Mouse (Mus musculus): ENCODE data around the gene Rnf182.

DNA sequence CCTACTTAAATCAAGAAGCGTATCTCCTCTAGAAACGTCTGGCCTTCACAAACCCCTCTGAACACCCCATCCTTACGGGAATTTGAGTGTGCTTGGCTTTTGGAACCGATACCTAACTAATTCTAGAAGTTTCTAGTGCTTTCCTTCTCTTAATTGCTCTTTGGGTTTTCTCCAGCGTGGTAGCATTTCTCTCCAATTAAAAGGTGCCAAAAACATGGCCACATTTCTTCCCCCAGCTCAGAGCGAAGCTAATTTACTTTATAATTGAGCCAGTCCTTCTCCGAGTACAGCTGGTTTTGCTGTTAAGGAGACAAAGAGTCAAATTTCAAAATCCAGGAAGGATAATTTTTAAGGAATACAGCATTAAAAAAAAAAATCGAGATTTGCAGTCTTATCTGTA, 32.0 kb upstream of the Rnf182 start:
- TF ChIP-seq POLR2A (IDR thresholded peaks at IDR 0.05; ENCODE audit: insufficient read depth, low read depth, low read length) (no peak), CTCF (IDR thresholded peaks at IDR 0.05) (no peak)

All from heart, adult 2 months (tissue).